Mouse (Mus musculus) cerebellum, adult 9-11 months (tissue): ENCODE data around the gene Vps13d.

Source experiments
- DNase-seq: peaks from one replicate; pipeline ENCODE4 v3.0.0; 2022

The Vps13d gene

DNA sequence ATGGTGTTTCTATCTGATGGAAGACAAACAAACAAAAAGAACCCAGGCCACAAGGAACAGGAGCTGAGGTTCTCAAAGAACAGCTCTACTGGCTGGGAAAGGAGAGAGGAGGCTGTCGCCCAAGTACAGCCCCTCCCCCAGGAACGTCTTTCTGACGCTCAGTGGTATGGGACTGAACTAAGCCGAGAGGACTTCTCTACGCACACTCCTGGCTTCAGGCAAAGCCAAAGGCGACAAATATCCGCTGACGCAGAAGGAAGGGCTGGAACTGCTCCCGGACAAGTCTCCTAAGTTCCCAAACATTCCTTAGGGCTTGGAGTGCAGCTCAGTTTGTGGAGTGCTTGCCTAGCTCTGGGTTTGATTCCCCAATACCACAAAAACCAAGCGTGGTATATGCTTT lies 264.4 kb downstream of the Vps13d start:
- DNase-seq: peak; percentile 21

DNA sequence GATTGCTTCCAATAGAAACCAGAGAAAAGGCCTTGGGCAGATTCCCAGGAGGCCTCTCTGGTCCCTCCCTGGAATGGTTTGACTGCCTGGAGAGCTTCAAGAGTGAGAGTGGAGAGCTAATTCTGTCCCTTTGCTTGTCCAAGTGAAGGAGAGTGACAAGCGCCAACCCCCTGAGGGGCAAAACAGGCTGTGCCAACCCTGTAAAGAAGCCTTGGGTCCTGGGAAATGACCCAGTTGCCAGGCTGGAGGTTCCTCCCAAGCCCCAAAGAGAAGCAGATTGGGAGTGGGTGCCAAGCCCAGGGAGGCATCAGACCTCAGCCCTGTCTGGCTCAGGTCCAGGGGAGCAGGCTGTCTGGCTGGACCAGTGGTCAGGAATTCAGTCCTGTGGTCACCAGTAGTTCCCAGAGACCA lies 265.0 kb downstream of the Vps13d start:
- peak; percentile 85 for DNase-seq

DNA sequence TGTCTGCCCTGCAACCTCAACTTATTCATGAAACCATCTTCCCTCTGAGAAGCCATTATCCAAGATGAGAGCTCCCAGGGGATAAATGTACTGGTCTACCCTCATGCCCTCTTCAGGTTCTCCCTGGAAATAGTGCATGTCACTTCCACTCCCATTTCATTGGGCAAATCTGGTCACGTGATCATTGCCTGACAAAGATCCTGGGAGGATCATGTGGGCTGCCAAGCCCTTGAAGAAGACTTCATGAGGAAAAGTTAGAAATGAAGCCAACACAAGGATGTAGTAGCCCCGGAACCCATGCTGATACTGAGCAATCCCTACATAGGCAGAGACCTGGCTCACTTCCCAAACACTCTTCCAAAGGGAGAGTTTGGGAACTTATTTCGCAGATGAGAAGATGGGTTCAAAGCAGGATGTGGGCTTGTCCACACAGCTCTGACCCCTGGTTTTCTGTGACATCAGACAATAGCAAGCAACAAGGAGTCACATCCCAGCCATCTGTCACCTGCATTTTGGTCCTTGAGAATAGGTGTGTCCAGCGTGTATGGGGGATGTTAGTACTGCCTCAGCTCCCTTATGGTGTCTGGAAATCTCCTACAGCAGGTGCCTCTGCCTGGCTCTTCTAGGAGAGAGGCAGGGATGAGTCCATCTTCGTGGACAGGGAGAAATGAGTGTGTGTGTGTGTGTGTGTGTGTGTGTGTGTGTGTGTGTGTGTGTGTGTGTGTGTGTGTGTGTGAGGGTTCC lies 265.9 kb downstream of the Vps13d start:
- DNase-seq: no peak
